Mouse (Mus musculus) kidney, adult 8-10 months (tissue): Measurements from ENCODE around the gene Mycbp2.

ENCODE experiments used
- DNase-seq, 2 experiments: peaks; one replicate each; pipeline ENCODE4 v3.0.0; 2022

Gene Mycbp2

GRCm38 (mm10) chr14:103101171-103101570, 245.4 kb downstream of the Mycbp2 start:
- DNase-seq: no peak

- no peak for DNase-seq
These were observed 246.3 kb downstream of the Mycbp2 start for GRCm38 (mm10) chr14:103100296-103100695.

DNA sequence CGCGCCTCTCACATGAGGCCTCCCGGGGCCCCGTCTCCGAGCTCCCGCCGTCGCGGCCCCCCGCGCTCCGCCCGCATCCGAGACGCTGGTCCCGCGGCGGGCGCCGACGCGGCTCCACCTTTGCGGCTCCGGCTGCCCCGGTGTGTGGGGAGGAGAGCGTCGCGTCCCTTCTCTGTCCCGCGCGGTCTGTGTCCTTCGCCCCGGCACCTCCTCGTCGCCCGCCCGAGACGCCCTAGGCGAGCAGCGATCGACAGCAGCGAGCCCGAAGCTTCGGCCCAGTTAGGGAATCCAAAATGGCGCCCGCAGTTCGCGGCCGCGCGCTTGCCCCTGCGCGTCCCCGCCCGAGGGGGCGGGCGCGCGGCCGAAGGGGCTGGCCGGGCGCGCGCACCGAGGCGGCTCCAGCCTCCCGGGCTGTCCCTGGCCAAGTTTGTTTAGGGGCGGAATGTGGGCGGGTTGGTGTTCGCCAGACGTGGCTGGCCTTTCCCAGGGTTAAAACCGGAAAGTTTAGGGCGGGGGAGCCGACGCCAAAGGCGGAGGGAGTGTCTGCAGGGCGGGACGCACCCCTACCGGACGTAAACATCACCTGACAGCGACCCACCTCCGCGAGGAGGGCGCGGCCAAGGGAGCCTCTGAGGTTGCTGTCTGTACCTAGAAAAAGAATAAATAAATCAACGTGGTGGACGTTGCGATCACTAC, 247.2 kb downstream of the Mycbp2 start, which contains the start of gene Fbxl3:
Gene Fbxl3 (minus strand): TSS at position 329 of the 696 bp plus-strand sequence.
- DNase-seq: peak; percentile 96 to 98

DNA sequence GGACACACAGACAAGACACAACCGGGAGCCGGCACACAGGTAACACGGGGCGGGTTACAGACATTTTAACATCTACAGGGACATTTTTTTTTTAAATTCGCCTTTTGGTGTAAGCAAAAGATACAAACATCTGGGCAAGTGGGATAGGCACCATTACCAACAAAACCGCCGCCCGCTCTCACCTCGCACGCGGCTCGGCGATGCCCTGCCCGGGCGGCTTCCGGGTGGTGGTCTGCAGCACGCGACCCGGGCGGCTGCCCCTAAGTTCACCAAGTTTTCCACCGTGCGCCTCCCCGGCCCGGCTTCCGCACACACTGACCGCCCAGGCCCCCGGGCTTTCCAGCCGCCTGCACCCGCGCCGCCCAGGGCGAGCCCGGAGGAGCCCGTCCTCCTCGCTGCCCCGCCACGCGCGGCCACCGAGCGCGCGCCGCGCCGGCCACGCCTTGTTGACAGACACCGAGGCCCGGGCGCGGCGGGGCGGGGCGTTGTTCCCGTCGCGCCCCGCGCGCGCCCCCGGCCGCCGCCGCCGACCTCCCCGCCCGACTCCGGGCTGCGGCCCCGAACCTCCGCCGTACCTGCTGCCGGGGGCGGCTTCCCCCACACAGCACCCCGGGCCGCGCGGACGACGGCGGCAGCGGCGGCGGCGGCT, 247.9 kb downstream of the Mycbp2 start:
- peak; percentile 80 to 81 for DNase-seq

GRCm38 (mm10) chr14:103098213-103098586, 248.4 kb downstream of the Mycbp2 start:
- DNase-seq: no peak

DNA sequence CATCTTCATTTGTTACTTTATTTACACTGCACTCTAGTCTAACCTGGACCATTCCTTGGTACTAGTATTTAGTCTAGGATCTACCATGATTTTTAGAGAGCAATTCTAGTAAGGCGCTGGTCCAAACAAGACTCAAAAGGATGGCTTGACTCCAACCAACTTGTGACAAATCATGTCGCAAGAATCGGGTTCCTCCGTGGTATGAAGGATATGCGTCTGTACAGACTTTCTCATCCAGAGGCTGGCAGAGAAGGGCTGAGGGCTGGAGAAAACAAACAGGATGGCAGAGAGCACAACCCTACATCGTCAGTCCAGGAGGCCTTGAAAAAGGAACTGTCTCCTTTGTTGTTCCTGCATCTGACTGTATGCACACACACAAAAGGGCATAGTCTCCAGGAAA, 250.0 kb downstream of the Mycbp2 start:
- no peak for DNase-seq

GRCm38 (mm10) chr14:103095826-103096225, 250.8 kb downstream of the Mycbp2 start:
- DNase-seq: no peak

- DNase-seq: no peak
These were observed 251.6 kb downstream of the Mycbp2 start for GRCm38 (mm10) chr14:103095036-103095435.

GRCm38 (mm10) chr14:103093670-103094069, 252.9 kb downstream of the Mycbp2 start:
- DNase-seq: no peak

- no peak for DNase-seq
These were observed 253.4 kb downstream of the Mycbp2 start for GRCm38 (mm10) chr14:103093236-103093635.

- peak; percentile 47 to 59 for DNase-seq
These were observed 258.0 kb downstream of the Mycbp2 start for GRCm38 (mm10) chr14:103088624-103089023.

DNA sequence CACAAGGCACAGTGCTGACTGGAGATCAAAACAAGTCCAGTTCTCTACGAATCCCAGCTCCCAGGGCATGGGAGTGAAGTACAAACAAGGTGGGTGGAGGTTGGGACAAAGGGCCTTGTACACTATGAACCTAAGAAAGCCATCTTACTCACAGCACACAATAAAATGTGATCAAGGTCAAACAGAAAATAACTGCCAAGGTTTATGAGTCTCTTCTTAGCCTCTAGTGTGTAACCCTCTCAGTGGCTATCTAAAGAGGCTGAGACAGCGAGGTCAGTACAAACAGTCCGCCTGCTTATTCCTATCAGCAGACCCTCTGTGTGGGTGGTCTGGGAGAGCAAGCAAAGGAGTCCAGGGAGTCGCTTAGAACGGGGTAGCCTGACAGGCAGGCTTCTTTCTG, 258.8 kb downstream of the Mycbp2 start:
- DNase-seq: no peak

DNA sequence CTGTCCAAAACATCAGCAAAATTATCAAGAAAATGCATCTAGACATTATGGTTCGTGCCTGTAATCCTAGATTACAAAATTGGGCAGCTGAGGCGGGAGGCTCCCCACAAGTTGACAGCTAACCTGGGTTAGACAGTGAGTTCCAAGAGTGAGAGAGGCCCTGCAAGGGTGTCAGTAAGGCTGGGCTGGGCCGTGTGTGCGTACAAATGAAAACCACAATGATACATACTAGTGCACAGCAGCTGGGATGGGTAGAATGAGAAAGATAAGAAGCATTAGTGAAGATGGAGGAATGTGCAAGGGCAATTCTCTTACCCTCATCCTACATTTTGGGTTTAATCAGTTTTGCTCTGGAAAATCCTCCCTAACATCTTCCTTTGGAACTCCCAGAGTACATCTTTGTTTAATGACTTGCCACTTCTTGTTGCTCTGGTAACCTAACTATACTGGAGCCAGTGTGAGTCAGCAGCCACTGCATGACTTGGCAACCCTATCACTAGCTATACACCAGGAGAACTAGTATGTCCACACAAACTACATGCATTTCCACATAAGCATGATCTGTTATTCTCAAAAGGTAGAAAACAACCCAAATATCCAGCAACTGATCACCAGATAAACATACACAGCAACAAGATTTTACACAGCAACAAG, 259.8 kb downstream of the Mycbp2 start:
- no peak for DNase-seq

- no peak for DNase-seq
These were observed 260.6 kb downstream of the Mycbp2 start for GRCm38 (mm10) chr14:103085840-103086533.

DNA sequence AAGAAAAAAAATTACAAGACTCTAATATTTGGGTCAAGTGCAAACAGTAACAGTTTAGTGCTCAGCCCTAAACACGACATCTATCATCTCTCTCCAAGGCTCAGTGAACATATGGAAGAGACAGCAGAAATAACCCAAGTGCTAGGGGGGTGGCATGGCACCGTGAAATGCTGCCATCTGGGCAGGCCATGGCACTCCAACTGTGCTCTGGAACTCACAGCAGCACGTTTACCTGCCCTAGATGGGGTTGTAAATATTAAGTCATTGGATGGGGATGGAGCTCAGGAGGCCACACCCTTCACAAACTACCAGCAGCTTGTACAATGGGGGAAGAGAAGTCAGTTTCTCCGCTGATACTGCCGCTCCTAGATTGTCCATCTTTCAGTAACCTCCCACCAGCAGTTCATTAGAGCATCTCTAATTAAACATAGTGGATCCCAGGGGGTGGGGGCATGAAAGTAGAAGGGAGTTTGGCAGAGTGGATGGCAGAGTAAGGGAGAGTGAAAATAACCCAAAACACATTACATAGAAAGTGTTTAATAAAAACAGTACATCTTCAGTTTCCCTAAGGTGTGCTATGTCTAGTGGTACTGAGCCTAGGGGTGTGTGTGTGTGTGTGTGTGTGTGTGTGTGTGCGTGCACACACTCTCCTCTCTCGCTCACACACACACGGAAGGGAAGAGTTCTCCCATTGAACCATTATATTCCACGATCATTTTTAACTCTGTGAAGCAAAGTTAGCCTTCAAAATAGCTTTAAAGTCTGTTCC, 267.2 kb downstream of the Mycbp2 start:
- DNase-seq: no peak

- DNase-seq: no peak
These were observed 268.4 kb downstream of the Mycbp2 start for GRCm38 (mm10) chr14:103078006-103078912.

GRCm38 (mm10) chr14:103077272-103078005, 269.2 kb downstream of the Mycbp2 start:
- DNase-seq: no peak

GRCm38 (mm10) chr14:103075166-103075565, 271.4 kb downstream of the Mycbp2 start:
- no peak for DNase-seq

DNA sequence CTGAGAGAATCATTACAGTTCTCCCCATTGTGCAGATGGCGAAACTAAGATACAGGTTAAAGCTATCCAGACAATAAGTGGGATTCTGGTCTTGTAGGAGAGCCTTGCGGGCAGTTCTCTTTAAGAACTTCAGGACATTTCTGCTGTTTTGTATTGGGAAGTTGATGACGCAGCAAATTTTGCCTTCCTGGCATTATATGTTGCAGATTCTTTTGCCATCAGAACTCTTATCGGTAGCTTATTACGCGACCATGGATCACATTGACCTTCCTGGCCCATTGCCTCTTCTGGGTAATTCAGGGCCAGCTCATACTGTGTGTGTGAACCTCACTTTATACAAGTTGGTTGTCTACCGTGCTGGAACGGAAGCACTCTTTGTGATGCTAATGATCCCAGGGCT, 272.8 kb downstream of the Mycbp2 start:
- no peak for DNase-seq

GRCm38 (mm10) chr14:103072731-103073130, 273.9 kb downstream of the Mycbp2 start:
- no peak for DNase-seq

GRCm38 (mm10) chr14:103071471-103071870, 275.1 kb downstream of the Mycbp2 start:
- DNase-seq: no peak
